Mouse (Mus musculus): Measurements from ENCODE around the gene Inmt. TPM values are rescaled to one million over a fixed set of nuclear protein-coding genes. Genes with fewer than 3 reads are reported as not detected.

Gene Inmt
- total RNA-seq, 2 experiments from 2014 or later = 31.1 to 33.0 TPM

GRCm38 (mm10) chr6:55171638-55172037, 3.2 kb downstream of the Inmt start:
- no peak for DNase-seq

GRCm38 (mm10) chr6:55169818-55170217, 5.0 kb downstream of the Inmt start:
- DNase-seq = no peak

GRCm38 (mm10) chr6:55166777-55167463, 7.9 kb downstream of the Inmt start:
- DNase-seq = peak; percentile 77 to 88

- no peak for DNase-seq
These were observed 11.7 kb downstream of the Inmt start for GRCm38 (mm10) chr6:55163046-55163584.

GRCm38 (mm10) chr6:55161311-55161761, 13.5 kb downstream of the Inmt start:
- DNase-seq = no peak

- no peak for DNase-seq
These were observed 15.6 kb downstream of the Inmt start for GRCm38 (mm10) chr6:55159256-55159655.

GRCm38 (mm10) chr6:55152226-55152625, 22.6 kb downstream of the Inmt start:
- no peak for DNase-seq

GRCm38 (mm10) chr6:55146138-55146537, 28.7 kb downstream of the Inmt start:
- DNase-seq = no peak

- DNase-seq = peak; percentile 38 to 70
These were observed 29.6 kb downstream of the Inmt start for GRCm38 (mm10) chr6:55145285-55145684.

- DNase-seq = peak; percentile 49 to 62
These were observed 36.5 kb downstream of the Inmt start for GRCm38 (mm10) chr6:55138343-55138742.

GRCm38 (mm10) chr6:55133425-55133824, 41.4 kb downstream of the Inmt start:
- no peak for DNase-seq

GRCm38 (mm10) chr6:55132794-55133193, 42.0 kb downstream of the Inmt start, which contains the start of gene Crhr2:
Crhr2 (minus strand) TSS chr6:55133016.
- peak; percentile 53 to 62 for DNase-seq

- DNase-seq = no peak
These were observed 43.5 kb downstream of the Inmt start for GRCm38 (mm10) chr6:55131301-55131700.

- DNase-seq = peak; percentile 24 to 47
These were observed 44.2 kb downstream of the Inmt start for GRCm38 (mm10) chr6:55130631-55131030.

- no peak for DNase-seq
These were observed 46.5 kb downstream of the Inmt start for GRCm38 (mm10) chr6:55128391-55128790.

- no peak for DNase-seq
These were observed 48.3 kb downstream of the Inmt start for GRCm38 (mm10) chr6:55126576-55126975.

GRCm38 (mm10) chr6:55123056-55123455, 51.8 kb downstream of the Inmt start:
- peak; percentile 42 to 72 for DNase-seq

Other genes starting within 250 kb of the Inmt start
- gene Nod1, start 202.4 kb downstream of the Inmt start, total RNA-seq (2021) = 10 to 100 TPM; 17.0 to 19.2 TPM
- 10 to 100 TPM; 21.5 to 28.2 TPM for gene Ggct, start 182.1 kb downstream of the Inmt start, total RNA-seq (2021)
- 10 to 100 TPM; 60.8 to 61.1 TPM for gene Gars, start 137.0 kb downstream of the Inmt start, total RNA-seq (2021)
- 10 to 100 TPM; 19.9 to 20.1 TPM for gene Crhr2, start 42.0 kb downstream of the Inmt start, total RNA-seq (2021)
- 1 to 10 TPM; 3.7 to 6.7 TPM for gene Mindy4, start 28.3 kb upstream of the Inmt start, total RNA-seq (2021)
- 100 to 1,000 TPM; 402 to 412 TPM for gene Aqp1, start 161.4 kb upstream of the Inmt start, total RNA-seq (2021)
- gene Ghrhr, start 201.3 kb upstream of the Inmt start, total RNA-seq (2021) = not detected

Data from heart, adult 18-20 months (tissue).